Mouse (Mus musculus): ENCODE measurements around the gene Col13a1. TPM values are rescaled to one million over a fixed set of nuclear protein-coding genes. Genes with fewer than 3 reads are reported as not detected.
A peak's percentile ranks its signal among the peaks of the same experiment; 100 is the strongest.

The Col13a1 gene
- polyA plus RNA-seq, 1 experiment: 1.1 TPM

DNA sequence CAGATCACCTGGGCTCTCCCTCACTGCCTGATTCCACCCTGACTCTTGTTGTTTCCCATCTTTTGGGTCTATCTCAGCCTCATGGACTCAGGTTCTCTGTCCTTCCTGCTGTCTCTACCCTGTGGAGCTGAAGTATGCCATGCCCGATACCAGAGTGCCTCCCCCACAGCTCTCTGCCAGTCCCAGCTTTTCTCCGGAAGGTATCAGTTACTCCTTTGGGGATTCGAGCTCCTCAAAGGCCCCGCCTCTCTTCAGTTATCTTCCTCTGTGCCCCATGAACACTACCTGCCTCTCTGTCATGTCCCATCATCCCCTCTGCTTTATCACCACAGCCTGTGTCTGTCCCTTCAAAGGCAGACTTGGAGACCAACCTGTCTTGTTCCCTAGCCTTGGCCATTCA is 29.1 kb upstream of the Col13a1 start:
- no peak for TF ChIP-seq CTCF (IDR thresholded peaks at IDR 0.05; ENCODE audit: extremely low read depth, insufficient read depth, low read length)
- no peak for TF ChIP-seq POLR2A (IDR thresholded peaks at IDR 0.05; ENCODE audit: extremely low read depth, insufficient read depth, low read length)
- Histone ChIP-seq H3K4me1 (ENCODE audit: control insufficient read depth, insufficient read depth, low read length) (no peaks in the 10 kb centered on the region), H3K27ac (ENCODE audit: insufficient read depth, low read length) (no peak overlapping the region), H3K4me3 (ENCODE audit: insufficient read depth, low read length) (no peak overlapping the region)

GRCm38 (mm10) chr10:62006371-62006770 is 27.5 kb upstream of the Col13a1 start:
- Histone ChIP-seq H3K4me1 (ENCODE audit: control insufficient read depth, insufficient read depth, low read length) (no peaks in the 10 kb centered on the region), H3K27ac (ENCODE audit: insufficient read depth, low read length) (no peak overlapping the region), H3K4me3 (ENCODE audit: insufficient read depth, low read length) (no peak overlapping the region)
- no peak for TF ChIP-seq CTCF (IDR thresholded peaks at IDR 0.05; ENCODE audit: extremely low read depth, insufficient read depth, low read length)
- no peak for TF ChIP-seq POLR2A (IDR thresholded peaks at IDR 0.05; ENCODE audit: extremely low read depth, insufficient read depth, low read length)

DNA sequence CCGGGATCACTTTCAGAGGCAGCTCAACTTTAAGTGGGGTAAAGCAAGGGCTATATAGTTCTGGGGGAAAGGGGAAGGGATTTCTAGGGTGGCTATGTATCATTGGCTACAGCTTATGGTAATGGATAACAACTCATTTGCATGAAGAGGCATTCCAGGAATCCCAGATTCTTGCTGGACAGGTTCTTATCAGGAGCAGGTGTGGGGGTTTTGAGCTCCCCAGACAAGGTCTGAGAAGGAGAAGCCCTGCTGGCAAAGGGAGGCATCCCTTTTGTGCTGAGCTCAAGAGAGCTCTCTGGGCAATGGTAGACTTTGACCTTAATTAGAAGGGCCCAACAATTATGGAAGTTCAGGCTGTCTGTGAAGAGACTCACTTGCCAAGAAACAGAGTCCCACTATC is 21.3 kb upstream of the Col13a1 start:
- Histone ChIP-seq H3K4me3 (ENCODE audit: insufficient read depth, low read length) (no peak overlapping the region), H3K4me1 (ENCODE audit: control insufficient read depth, insufficient read depth, low read length) (no peaks in the 10 kb centered on the region), H3K27ac (ENCODE audit: insufficient read depth, low read length) (no peak overlapping the region)
- no peak for TF ChIP-seq CTCF (IDR thresholded peaks at IDR 0.05; ENCODE audit: extremely low read depth, insufficient read depth, low read length)

- TF ChIP-seq POLR2A (IDR thresholded peaks at IDR 0.05; ENCODE audit: extremely low read depth, insufficient read depth, low read length): no peak
- TF ChIP-seq CTCF (IDR thresholded peaks at IDR 0.05; ENCODE audit: extremely low read depth, insufficient read depth, low read length): no peak
- H3K4me3 ChIP-seq (ENCODE audit: insufficient read depth, low read length): no peak overlapping the region
- no peak overlapping the region for H3K27ac ChIP-seq (ENCODE audit: insufficient read depth, low read length)
- H3K4me1 ChIP-seq (ENCODE audit: control insufficient read depth, insufficient read depth, low read length): no peaks in the 10 kb centered on the region
Measured at GRCm38 (mm10) chr10:61999766-62000165, 20.9 kb upstream of the Col13a1 start.

DNA sequence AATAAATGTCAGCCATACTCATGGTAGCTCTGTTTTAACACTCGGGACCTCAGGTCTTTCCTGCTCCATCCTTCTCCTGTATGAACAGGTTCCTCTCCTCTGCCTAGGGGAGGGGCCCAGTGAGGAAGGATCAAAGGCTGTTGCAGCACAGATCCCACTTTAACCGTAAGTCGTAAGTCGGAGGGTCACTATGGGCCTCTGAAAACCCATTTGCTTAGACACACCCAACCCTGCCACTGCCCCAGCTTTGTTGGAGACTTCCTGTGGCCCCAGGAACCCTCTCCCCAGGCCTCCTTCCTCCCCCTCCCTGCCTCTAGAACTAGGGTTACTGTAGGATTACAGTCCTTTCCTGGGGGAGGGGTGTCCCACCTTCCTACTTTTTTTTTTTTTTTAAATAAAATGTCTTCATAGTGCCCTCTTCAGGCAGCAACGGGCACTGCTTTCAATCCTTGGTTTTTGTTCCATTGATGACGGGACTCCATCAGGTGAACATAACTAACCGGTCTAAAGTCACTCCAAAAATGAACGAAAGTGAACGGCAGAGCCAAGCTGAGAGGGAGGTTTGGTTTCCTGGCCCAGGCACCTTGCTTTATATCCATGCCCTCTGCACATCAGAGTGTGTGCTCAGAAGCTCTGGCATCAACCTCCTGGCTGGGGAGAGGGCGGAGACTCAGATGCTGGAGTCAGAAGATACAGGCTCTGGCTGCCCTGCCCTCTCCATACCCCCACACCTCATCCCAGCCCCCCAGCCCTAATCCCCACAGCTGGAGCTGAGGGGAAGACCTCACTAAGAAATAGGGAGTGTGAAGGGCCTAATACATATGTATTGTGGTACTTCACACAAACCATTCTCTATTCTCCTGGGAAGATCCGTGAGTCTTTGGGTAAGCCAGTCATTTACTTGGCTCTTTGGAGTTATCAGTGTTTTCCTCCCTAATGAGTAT is 12.8 kb upstream of the Col13a1 start:
- TF ChIP-seq POLR2A (IDR thresholded peaks at IDR 0.05; ENCODE audit: extremely low read depth, insufficient read depth, low read length) (no peak), CTCF (IDR thresholded peaks at IDR 0.05; ENCODE audit: extremely low read depth, insufficient read depth, low read length) (peak; percentile 16; the same call in 1 of the 2 replicates)
- Histone ChIP-seq H3K4me1 (ENCODE audit: control insufficient read depth, insufficient read depth, low read length) (no peaks in the 10 kb centered on the region), H3K27ac (ENCODE audit: insufficient read depth, low read length) (no peak overlapping the region), H3K4me3 (ENCODE audit: insufficient read depth, low read length) (no peak overlapping the region)

- Histone ChIP-seq H3K4me1 (ENCODE audit: control insufficient read depth, insufficient read depth, low read length) (no peaks in the 10 kb centered on the region), H3K27ac (ENCODE audit: insufficient read depth, low read length) (no peak overlapping the region), H3K4me3 (ENCODE audit: insufficient read depth, low read length) (no peak overlapping the region)
- TF ChIP-seq CTCF (IDR thresholded peaks at IDR 0.05; ENCODE audit: extremely low read depth, insufficient read depth, low read length) (peak; percentile 82), POLR2A (IDR thresholded peaks at IDR 0.05; ENCODE audit: extremely low read depth, insufficient read depth, low read length) (no peak)
Measured at GRCm38 (mm10) chr10:61980424-61980823, 1.5 kb upstream of the Col13a1 start.

GRCm38 (mm10) chr10:61978112-61978865 is 619 bp downstream of the Col13a1 start:
- Histone ChIP-seq H3K27ac (ENCODE audit: insufficient read depth, low read length) (no peak overlapping the region), H3K4me1 (ENCODE audit: control insufficient read depth, insufficient read depth, low read length) (no peaks in the 10 kb centered on the region), H3K4me3 (ENCODE audit: insufficient read depth, low read length) (peak overlapping the region; percentile 17; the same call in 1 of the 2 replicates)
- TF ChIP-seq CTCF (IDR thresholded peaks at IDR 0.05; ENCODE audit: extremely low read depth, insufficient read depth, low read length): no peak
- no peak for TF ChIP-seq POLR2A (IDR thresholded peaks at IDR 0.05; ENCODE audit: extremely low read depth, insufficient read depth, low read length)

DNA sequence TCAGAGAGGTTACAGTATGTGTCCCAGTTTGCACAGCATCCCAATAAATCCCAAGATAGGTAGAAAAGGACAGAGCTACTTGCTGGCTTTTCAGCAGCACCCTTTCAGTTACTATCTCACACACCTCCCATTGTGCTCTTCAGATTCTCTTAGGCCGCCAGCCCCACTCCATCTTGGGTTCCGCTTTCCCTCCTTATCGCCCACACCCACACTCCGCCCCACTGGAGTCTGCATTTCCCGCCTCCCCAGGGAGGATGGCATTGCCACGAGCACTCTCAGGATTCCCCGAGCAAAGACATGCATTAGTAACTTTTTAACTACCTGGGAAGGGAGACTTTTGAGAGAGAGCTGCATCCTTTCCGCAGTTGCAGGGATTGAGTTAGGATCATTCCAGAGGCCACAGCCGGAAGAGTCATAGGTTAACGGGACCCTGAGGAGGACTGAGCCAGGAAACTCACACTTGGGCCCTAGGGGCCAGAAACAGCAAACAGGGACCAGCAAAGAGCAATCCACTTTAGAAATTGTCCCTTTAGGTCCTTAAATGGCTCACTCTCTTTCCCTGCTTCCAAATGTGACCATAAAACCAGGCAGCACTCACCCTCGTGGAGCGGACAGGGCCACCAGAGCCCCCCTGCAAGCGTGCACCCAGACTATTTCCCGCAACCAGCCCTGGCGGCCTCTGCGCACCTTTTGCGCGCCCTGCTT is 1.4 kb downstream of the Col13a1 start:
- TF ChIP-seq CTCF (IDR thresholded peaks at IDR 0.05; ENCODE audit: extremely low read depth, insufficient read depth, low read length) (no peak), POLR2A (IDR thresholded peaks at IDR 0.05; ENCODE audit: extremely low read depth, insufficient read depth, low read length) (no peak)
- Histone ChIP-seq H3K4me3 (ENCODE audit: insufficient read depth, low read length) (no peak overlapping the region), H3K4me1 (ENCODE audit: control insufficient read depth, insufficient read depth, low read length) (no peaks in the 10 kb centered on the region), H3K27ac (ENCODE audit: insufficient read depth, low read length) (no peak overlapping the region)

- Histone ChIP-seq H3K4me1 (ENCODE audit: control insufficient read depth, insufficient read depth, low read length) (no peaks in the 10 kb centered on the region), H3K27ac (ENCODE audit: insufficient read depth, low read length) (no peak overlapping the region), H3K4me3 (ENCODE audit: insufficient read depth, low read length) (no peak overlapping the region)
- TF ChIP-seq CTCF (IDR thresholded peaks at IDR 0.05; ENCODE audit: extremely low read depth, insufficient read depth, low read length) (peak; percentile 35), POLR2A (IDR thresholded peaks at IDR 0.05; ENCODE audit: extremely low read depth, insufficient read depth, low read length) (no peak)
Measured at GRCm38 (mm10) chr10:61976987-61977386, 1.9 kb downstream of the Col13a1 start.

Measured in cortical plate, adult 2 months (tissue).